Mouse (Mus musculus) retina, adult 2 months (tissue): Measurements from ENCODE around the gene Cldn7.
"Not testable (repeated sequence)": the region's sequence is repeated elsewhere in the genome, so short reads cannot be mapped to it uniquely, and the experiment has no call there.

Experiments used
- DNase-seq: peaks from one replicate; pipeline ENCODE4 v3.0.0-alpha.2; 2012; ENCODE audit warnings: low read depth, low spot score

Gene Cldn7

DNA sequence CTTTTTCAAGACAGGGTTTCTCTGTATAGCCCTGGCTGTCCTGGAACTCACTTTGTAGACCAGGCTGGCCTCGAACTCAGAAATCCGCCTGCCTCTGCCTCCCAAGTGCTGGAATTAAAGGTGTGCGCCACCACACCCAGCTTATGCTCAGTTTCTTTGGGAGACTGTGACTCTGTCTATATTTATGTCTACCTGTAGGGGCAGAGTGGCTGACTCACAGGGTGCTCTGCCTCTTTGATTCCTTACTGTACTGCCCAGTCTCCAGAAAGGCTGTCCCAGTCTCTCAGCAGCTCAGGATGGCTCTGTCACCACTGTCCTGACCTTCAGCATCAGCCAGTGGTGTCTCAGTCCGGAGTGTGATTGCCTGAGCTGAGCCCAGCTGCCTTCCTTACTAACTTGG, 9.0 kb upstream of the Cldn7 start:
- not testable (repeated sequence) for DNase-seq

GRCm38 (mm10) chr11:69956218-69956617, 8.4 kb upstream of the Cldn7 start:
- no peak for DNase-seq

DNA sequence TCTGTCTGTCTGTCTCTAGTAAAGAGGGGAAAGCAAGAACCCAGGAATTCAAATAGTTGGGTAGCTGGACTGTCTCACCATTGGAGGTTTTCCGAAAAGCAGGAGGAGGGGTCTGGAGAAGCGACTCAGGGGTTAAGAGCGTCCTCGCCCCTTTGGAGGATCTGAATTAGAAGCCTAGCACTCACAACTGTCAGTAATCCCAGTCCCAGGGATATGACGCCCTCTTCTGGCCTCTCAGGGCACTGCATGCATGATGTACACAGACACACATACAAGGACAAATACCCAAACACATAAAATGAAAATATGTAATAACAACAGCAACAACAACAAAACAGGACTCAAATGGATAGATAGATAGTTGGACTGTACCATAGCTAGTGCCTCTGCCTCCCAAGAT, 4.0 kb upstream of the Cldn7 start:
- DNase-seq, result no peak

DNA sequence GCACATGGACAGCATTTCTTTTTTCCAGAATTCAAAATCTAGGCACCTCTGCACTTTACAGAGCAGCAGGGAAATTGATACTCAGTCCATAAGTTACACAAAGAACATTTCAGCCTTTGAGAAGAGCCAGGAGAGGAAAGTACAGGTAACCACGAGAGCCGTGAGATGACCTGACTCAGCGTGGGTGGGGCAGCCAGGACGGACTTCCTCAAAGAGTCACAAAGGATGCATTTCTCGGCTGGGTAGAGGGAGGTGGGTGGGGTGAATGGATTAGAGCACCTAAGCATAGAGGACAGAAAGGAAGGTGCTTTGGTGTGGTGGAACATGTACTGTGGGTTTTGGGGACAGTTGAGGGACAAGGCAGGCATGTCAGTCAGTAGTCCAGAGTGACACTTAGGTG, 2.7 kb upstream of the Cldn7 start:
- no peak for DNase-seq

DNA sequence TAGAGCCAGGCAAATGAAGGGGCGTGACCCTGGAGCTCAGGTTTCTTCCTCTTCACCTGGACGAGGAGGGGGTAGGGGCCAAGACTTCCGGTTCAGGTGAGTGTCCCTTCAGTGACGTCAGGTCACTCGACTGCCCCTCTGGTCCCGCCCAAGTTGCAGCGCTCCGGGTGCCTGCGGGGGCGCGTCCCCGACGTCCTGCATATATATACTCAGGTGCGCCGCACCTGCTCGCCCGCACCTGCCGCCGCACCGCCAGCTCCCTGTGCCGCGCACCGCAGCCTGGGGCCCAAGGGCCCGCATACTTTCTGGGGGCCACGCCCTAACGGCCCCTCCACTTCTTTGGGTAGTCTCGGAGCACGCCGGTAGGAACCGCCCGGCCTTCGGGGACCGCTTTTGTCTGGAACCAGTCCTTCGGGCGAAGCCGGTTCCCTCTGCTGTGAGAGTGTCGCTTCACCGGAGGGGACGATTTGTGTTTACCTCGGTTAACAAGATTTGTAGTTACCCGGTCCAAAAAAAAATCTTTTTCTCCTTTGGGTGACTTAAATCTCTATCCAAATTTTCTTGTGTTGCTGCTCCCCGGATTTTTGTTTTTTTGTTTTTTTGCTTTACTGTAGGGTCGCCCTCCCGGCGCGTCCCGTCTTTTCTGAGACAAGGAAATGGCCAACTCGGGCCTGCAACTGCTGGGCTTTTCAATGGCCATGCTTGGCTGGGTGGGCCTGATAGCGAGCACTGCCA, 859 bp downstream of the Cldn7 start:
- no peak for DNase-seq

DNA sequence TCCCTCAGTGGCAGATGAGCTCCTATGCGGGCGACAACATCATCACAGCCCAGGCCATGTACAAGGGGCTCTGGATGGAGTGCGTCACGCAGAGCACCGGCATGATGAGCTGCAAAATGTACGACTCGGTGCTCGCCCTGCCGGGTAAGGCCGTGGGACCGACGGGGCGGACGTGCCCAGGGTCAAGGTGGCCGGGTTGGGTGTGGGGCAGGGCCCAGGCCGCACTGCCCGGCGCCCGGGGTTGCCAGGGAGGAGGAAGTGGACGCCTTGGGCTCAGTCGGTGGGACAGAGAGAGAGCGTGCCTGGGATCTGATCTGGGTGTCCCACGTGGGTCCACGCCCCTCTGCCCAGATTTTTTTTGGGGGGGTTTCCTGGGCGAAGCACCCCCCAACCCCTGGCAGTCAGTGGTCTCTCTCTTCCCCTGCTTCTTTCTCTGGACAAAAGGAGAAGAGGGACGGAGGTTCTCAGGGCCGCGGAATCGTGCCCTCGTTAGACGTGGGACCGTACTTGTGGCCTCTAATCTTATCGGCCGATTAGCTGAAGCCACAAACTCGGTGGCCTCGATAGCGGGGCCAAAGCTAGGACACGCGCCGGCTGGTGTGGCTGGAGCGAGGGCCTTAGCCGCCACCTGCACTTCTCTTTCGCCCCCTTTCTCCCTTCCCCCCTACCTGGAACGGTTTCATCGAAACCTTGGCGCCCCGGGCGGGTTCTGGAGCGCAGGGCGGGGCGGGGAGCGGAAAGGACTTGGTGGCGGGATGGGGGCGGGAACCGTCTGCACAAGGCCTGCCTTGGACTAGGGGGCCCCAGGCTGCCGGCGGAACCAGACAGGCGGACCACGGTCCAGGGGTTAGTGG, 1.7 kb downstream of the Cldn7 start:
- DNase-seq, result no peak

- DNase-seq, result no peak
Observed at GRCm38 (mm10) chr11:69966860-69967517, 2.4 kb downstream of the Cldn7 start.

GRCm38 (mm10) chr11:69968793-69969192, 4.2 kb downstream of the Cldn7 start:
- DNase-seq, result no peak

DNA sequence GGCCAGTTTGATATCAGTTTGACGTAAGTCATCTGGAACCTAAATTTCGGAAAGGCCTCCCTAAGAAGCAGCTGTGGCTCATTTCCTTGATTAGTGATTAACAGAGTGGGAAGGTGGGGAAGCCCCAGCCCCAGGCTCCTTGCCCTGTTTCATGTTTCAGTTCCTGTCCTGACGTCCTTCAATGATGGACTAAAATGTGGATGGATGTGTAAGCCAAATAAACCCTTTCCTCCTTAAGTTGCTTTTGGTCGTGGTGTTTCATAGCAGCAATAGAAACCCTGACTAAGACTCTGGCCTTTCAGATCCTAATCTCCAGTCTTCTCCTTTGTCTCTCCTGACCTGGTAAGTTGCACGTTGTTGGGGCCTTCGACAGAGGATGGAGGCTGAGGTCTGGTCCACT, 5.6 kb downstream of the Cldn7 start:
- no peak for DNase-seq

- DNase-seq, result no peak
Observed at GRCm38 (mm10) chr11:69970775-69971174, 6.2 kb downstream of the Cldn7 start.

DNA sequence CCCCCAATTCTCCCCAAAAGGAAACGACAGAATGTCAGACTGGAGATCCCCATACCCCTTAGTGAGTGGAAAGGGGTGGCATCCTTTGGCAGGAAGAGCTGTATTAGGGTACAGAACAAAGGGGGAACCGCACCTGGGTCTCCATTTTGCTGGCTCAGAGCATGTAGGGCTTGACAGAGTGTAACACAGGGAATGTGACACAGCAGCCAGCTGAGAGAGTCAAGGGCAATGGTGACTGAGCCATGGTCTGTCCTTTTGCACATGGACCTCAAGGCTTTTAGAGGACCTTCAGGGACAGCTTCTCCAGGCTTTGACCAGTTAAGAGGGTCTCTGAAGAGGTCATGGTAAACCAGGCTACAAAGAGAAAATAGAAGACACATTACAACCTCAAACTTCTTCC, 10.3 kb downstream of the Cldn7 start:
- no peak for DNase-seq

- DNase-seq, result no peak
Observed at GRCm38 (mm10) chr11:69976271-69976670, 11.7 kb downstream of the Cldn7 start.

GRCm38 (mm10) chr11:69979827-69980195, 15.2 kb downstream of the Cldn7 start:
- DNase-seq, result no peak

GRCm38 (mm10) chr11:69980196-69981140, 15.9 kb downstream of the Cldn7 start:
- peak; percentile 97 for DNase-seq

GRCm38 (mm10) chr11:69981141-69981762, 16.7 kb downstream of the Cldn7 start, which contains the start of gene Ctdnep1:
Gene Ctdnep1, plus strand, starts transcription at chr11:69981156.
- DNase-seq, result no peak

DNA sequence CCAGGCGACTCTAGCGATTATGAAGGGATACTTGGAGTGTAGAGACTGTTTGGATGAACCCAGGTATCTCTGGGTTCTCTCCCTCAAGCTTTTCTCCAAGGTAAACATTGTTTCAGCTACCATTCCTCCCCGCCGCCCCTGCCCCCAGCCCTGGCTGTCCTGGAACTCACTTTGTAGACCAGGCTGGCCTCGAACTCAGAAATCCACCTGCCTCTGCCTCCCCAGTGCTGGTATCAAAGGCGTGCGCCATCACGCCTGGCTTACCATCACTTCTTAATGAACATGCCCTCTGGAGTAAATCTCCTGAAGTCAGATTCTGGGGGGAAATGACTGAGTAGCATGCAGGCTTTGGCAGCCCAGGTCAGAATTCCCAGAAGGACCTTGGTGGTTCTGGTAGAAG, 17.6 kb downstream of the Cldn7 start, which contains the start of gene Elp5:
Gene Elp5 (minus strand): TSS at position 293 of the 400 bp plus-strand sequence.
- DNase-seq, result no peak

DNA sequence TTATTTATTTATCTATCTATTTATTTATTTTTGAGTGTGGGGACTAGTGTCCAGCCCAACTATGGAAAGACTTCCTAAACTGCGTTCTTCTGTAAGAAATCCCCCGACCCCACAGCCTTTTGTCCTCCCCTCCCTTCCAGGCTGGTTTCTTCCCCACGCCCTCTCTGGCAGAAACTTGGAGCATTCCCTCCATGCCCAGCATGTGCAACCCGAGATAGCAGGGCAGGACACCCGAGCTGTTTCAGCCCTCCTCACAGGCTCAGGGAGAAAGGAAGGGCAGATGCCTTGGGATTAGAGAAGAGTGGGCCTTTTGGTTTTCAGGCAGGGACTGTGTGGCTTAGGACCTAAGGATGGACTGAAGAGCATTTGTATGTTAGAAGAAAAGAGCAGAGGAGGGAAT, 18.3 kb downstream of the Cldn7 start:
- DNase-seq, result no peak

- DNase-seq, result no peak
Observed at GRCm38 (mm10) chr11:69983377-69983776, 18.8 kb downstream of the Cldn7 start.

DNA sequence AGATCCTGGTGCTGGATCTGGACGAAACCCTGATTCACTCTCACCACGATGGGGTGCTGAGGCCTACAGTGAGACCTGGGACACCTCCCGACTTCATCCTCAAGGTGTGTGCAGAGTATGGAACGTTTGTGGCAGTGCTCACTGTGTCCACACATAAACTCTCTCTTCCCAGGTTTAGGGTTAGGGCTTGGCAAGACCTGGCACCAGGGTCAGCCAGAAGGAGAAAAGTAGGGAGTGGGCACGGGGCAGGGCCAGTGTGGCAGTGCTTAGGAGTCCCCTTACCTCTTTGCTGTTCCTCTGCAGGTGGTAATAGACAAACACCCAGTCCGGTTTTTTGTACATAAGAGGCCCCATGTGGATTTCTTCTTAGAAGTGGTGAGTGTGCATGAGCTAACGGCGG, 19.9 kb downstream of the Cldn7 start:
- DNase-seq, result no peak

- DNase-seq, result no peak
Observed at GRCm38 (mm10) chr11:69989949-69990348, 25.4 kb downstream of the Cldn7 start.
